In the genomic region with DNA sequence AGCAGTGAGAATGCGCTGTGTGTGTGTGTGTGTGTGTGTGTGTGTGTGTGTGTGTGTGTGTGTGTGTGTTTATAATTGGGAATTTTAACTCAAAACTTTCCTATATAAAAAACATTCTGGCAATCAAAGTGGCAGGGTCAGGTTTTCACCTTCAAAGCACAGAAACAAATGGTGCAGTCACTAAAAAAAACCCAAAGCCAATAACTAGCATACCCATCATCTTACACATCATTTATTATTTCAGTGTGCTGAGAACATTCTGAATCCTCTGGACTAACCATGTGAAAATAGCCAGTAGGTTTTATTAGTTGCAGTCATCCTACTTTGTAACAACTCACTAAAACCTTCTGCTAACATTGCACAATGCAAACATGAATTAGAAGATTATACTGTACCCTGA, we compare ENCODE assay signal across 38 mouse cellular contexts. TPM values are rescaled to one million over a fixed set of nuclear protein-coding genes. Genes with fewer than 3 reads are reported as not detected.
"Had no signal": no experiment of that assay in that cellular context is flagged by ENCODE, and none has a peak within 500 bp of the region (broad histone marks: within the 10 kb centered on the region; RNA-seq: fewer than 3 reads in every experiment).

No protein-coding gene starts in this region.

- ATAC-seq: hindbrain, embryonic 16.5 days; inflammation-experienced regulatory T-cells, adult 6 months; intestine, embryonic 15.5 days; intestine, postnatal 0 days had no signal

- H3K27me3 ChIP-seq: heart, embryonic 12.5 days; hindbrain, embryonic 12.5 days; intestine, embryonic 15.5 days; limb, embryonic 12.5 days had no signal

- H3K9me3 ChIP-seq: heart, embryonic 10.5 days; heart, embryonic 12.5 days; hindbrain, embryonic 10.5 days; hindbrain, embryonic 12.5 days; intestine, embryonic 15.5 days; limb, embryonic 10.5 days; limb, embryonic 12.5 days had no signal

- H3K4me3 ChIP-seq: heart, embryonic 10.5 days; heart, embryonic 12.5 days; hindbrain, embryonic 10.5 days; hindbrain, embryonic 12.5 days; intestine, embryonic 15.5 days; layer of hippocampus, adult 2 months; left cerebral cortex, adult 2 months; limb, embryonic 10.5 days; limb, embryonic 12.5 days had no signal

- H3K27ac ChIP-seq: heart, embryonic 10.5 days; hindbrain, embryonic 10.5 days; hindbrain, embryonic 12.5 days; hindbrain, embryonic 14.5 days; intestine, embryonic 15.5 days; layer of hippocampus, adult 2 months; left cerebral cortex, adult 2 months; limb, embryonic 10.5 days; limb, embryonic 12.5 days had no signal

- H3K4me1 ChIP-seq: heart, embryonic 10.5 days; heart, embryonic 12.5 days; hindbrain, embryonic 10.5 days; hindbrain, embryonic 12.5 days; intestine, embryonic 15.5 days; limb, embryonic 12.5 days had no signal

- H3K36me3 ChIP-seq: heart, embryonic 10.5 days; heart, embryonic 12.5 days; hindbrain, embryonic 10.5 days; hindbrain, embryonic 12.5 days; intestine, embryonic 15.5 days; limb, embryonic 10.5 days; limb, embryonic 12.5 days had no signal

- DNase-seq: gastrocnemius, postnatal 14 days; gastrocnemius, postnatal 36 days; heart, adult 11 months; heart, postnatal 10 days; heart, postnatal 4 days; kidney, adult 18-20 months; kidney, adult 8-10 months; kidney, postnatal 10 days; kidney, postnatal 25 days; kidney, postnatal 4 days; liver had no signal

- H3K9ac ChIP-seq: heart, embryonic 12.5 days; hindbrain, embryonic 12.5 days; hindbrain, embryonic 14.5 days; intestine, embryonic 15.5 days; limb, embryonic 12.5 days had no signal

- H3K4me2 ChIP-seq: heart, embryonic 12.5 days; hindbrain, embryonic 12.5 days; hindbrain, embryonic 14.5 days; intestine, embryonic 15.5 days; limb, embryonic 12.5 days; liver, embryonic 11.5 days had no signal

RNA-seq across cellular contexts. Expression of gene Tmprss11e, which starts 38.6 kb away (rescaled TPM):
- total RNA-seq: gastrocnemius, adult 18-20 months; gastrocnemius, adult 8-10 months; gastrocnemius, postnatal 14 days; gastrocnemius, postnatal 36 days; heart, adult 8-10 months; heart, postnatal 10 days; heart, postnatal 25 days; heart, postnatal 4 days; layer of hippocampus, adult 2 months; layer of hippocampus, postnatal 10 days; layer of hippocampus, postnatal 25 days; left cerebral cortex, adult 2 months; left cerebral cortex, postnatal 14 days; left cerebral cortex, postnatal 36 days had no signal
- polyA plus RNA-seq: gonadal fat pad, adult 2 months; heart, embryonic 10.5 days; heart, embryonic 12.5 days; heart, embryonic 14.5 days; heart, embryonic 16.5 days; hindbrain, embryonic 10.5 days; hindbrain, embryonic 12.5 days; hindbrain, embryonic 16.5 days; intestine, embryonic 15.5 days; intestine, postnatal 0 days; kidney, embryonic 14.5 days; kidney, embryonic 16.5 days; limb, embryonic 10.5 days; limb, embryonic 12.5 days; liver, embryonic 11.5 days had no signal
